Mouse (Mus musculus) liver, embryonic 14.5 days (tissue): Measurements from ENCODE around the gene Lrch2. TPM values are rescaled to one million over a fixed set of nuclear protein-coding genes. Genes with fewer than 3 reads are reported as not detected.

Experiments
- ATAC-seq: fragments of 200-750 bp; cut with Nextera tagmentation; 2 replicates; pipeline ENCODE4 v1.8.0; 2017; ENCODE audit warnings: moderate number of reproducible peaks, mild to moderate bottlenecking, moderate library complexity; ENCODE audit not compliant: insufficient read depth
- DNase-seq, 3 experiments: peaks; one replicate each; pipeline ENCODE4 v3.0.0-alpha.2; 2012 to 2013; ENCODE audit warnings: low read depth in 3 of 3, low spot score in 3 of 3
- H3K27ac ChIP-seq: fragments of 300-500 bp; sonication (generic); 2 replicates; pipeline ENCODE4 v1.5.1; 2014; ENCODE audit warnings: moderate library complexity, mild to moderate bottlenecking, control low read depth, inconsistent platforms
- H3K27me3 ChIP-seq: fragments of 300-500 bp; sonication (generic); 2 replicates; pipeline ENCODE4 v1.6.1; 2014; ENCODE audit warnings: mild to moderate bottlenecking, low read length, moderate library complexity; ENCODE audit not compliant: control insufficient read depth, insufficient read depth
- H3K36me3 ChIP-seq: fragments of 300-500 bp; sonication (generic); replicated peaks from 2 replicates; pipeline ENCODE4 v1.6.1; 2014; ENCODE audit warnings: low read depth; ENCODE audit not compliant: control insufficient read depth, insufficient read depth
- H3K4me1 ChIP-seq, 2 experiments: fragments of 200-500 bp in 1 of 2; fragments of 300-500 bp in 1 of 2; sonication (generic) in 1 of 2; replicated peaks; 2 replicates each; pipeline ENCODE4 v1.6.1; 2012 to 2014; ENCODE audit warnings: antibody characterized with exemption in 1 of 2, inconsistent platforms in 1 of 2, low read length in 1 of 2; ENCODE audit not compliant: control insufficient read depth in 2 of 2, insufficient read depth in 2 of 2
- H3K4me2 ChIP-seq: fragments of 300-500 bp; sonication (generic); 2 replicates; pipeline ENCODE4 v1.6.1; 2014; ENCODE audit warnings: low read depth, mild to moderate bottlenecking, control low read depth, moderate library complexity
- H3K4me3 ChIP-seq, 2 experiments: fragments of 200-500 bp in 1 of 2; fragments of 300-500 bp in 1 of 2; sonication (generic) in 1 of 2; 2 replicates each; pipeline ENCODE4 v1.5.1; 2012 to 2014; ENCODE audit warnings: low read depth in 2 of 2, low read length in 2 of 2, mild to moderate bottlenecking in 2 of 2, control low read depth in 1 of 2, inconsistent platforms in 1 of 2, moderate library complexity in 1 of 2; ENCODE audit not compliant: insufficient read depth in 1 of 2
- H3K9ac ChIP-seq: fragments of 300-500 bp; sonication (generic); replicated peaks from 2 replicates; pipeline ENCODE4 v1.6.1; 2014; ENCODE audit warnings: mild to moderate bottlenecking, control low read depth, moderate library complexity
- H3K9me3 ChIP-seq: fragments of 300-500 bp; sonication (generic); 2 replicates; pipeline ENCODE4 v1.6.1; 2016; ENCODE audit warnings: low read length, mixed read lengths; ENCODE audit not compliant: control insufficient read depth
- CTCF ChIP-seq: IDR thresholded peaks from 2 replicates; pipeline ENCODE4 v1.5.1; 2016; ENCODE audit warnings: antibody characterized with exemption, low read depth, control low read depth
- EP300 ChIP-seq: IDR thresholded peaks from 2 replicates; pipeline ENCODE4 v1.6.1; 2016; ENCODE audit warnings: antibody characterized with exemption, low read depth
- WGBS: fragments of 180-500 bp; shearing (Covaris S2); extraction: QIAGEN DNeasy Blood & Tissue Kit; methylation state at CpG from one replicate; pipeline ENCODE4 v1.1.7; 2014; ENCODE audit not compliant: insufficient replicate concordance; 5-methylcytosine and 5-hydroxymethylcytosine counted together
- polyA plus RNA-seq, 2 experiments: library from polyadenylated mRNA; depleted of rRNA in 1 of 2; stranded (reverse) in 1 of 2; unstranded in 1 of 2; fragments of >200 nt; fragmentation: Nextera tagmentation in 1 of 2; extraction: Ambion mirVana in 1 of 2; gene quantifications; 2 replicates each; pipeline versions ENCODE4 v1.2.1 to v1.2.3; 2012 to 2014

Lrch2 gene
- polyA plus RNA-seq, 2 experiments = 0.05 to 0.28 TPM

DNA sequence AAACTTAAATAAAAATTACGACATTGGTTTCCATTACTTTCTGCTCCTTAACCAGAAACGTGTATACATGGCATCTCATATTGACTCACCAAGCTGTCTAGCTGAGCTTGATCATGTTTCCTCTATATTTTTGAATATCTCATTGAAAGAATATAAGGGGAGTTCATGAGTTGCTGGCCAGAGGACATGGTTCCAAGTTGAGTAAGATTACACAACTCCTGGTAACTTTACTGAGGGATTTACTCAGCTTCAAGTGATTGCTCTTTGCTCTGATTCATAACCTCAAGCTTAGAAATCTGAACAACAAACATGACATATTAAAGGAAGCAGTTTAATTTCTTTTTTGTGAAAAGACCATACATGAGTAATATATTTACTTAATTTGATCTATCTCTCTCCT, 118.5 kb downstream of the Lrch2 start:
- H3K4me1 ChIP-seq = no peaks in the 10 kb centered on the region

DNA sequence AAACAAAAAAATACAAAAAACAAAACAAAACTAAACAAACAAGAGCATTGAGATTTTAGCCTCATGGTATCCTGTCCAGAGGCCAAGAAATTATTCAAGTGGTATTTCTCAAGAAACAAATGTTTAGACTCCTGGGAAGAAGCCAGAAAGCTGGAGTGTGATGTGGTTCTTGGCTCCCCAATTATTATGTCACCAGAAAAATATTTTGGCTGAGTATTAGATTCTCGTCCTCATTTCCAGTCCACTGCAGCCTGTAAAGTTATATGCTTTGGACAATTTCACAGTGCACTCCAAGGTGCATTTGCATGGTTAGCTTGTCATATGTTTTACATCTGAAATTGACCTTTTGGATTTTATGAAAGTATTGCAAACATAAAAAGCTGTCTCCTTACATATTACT, 124.1 kb downstream of the Lrch2 start:
- DNase-seq (no peak), ATAC-seq (no peak)
- Histone ChIP-seq H3K27me3 (no peaks in the 10 kb centered on the region), H3K4me3 (no peak overlapping the region), H3K36me3 (no peaks in the 10 kb centered on the region), H3K4me2 (no peak overlapping the region), H3K9me3 (no peaks in the 10 kb centered on the region), H3K9ac (no peak overlapping the region), H3K27ac (no peak overlapping the region), H3K4me1 (no peaks in the 10 kb centered on the region)
- TF ChIP-seq EP300 = no peak
- no peak for TF ChIP-seq CTCF
- 52% methylated on average over 1 of the region's 1 CpGs for WGBS

More for the DNA sequence above, 118.5 kb downstream of the Lrch2 start:
- no peak for DNase-seq
- no peaks in the 10 kb centered on the region for H3K9me3 ChIP-seq
- no peak for ATAC-seq
- H3K27ac ChIP-seq = no peak overlapping the region
- no peaks in the 10 kb centered on the region for H3K27me3 ChIP-seq
- no peak overlapping the region for H3K4me2 ChIP-seq
- 46% methylated on average over 2 of the region's 2 CpGs for WGBS
- no peaks in the 10 kb centered on the region for H3K36me3 ChIP-seq
- TF ChIP-seq EP300 (no peak), CTCF (no peak)
- no peak overlapping the region for H3K4me3 ChIP-seq
- H3K9ac ChIP-seq = no peak overlapping the region

DNA sequence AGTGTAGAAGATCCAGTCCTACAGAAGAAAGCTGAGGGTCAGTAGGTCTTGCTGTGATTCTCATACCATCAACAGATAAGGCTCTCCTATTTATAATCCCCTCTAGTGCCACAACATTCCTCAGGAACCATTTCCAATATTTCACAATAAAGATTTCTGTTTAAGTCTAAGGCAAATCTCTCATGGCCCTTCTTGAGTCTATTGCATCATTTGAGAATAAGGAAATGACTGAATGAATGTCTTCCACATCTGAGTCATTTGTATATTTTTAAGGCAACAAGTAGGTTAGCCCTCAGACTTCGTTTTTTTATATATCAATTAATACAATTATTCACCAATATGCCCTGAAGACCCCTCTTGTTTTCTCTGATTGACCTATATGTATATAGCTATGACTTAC, 124.8 kb downstream of the Lrch2 start, which contains the start of gene Il13ra2:
Il13ra2 (minus strand) TSS at position 64 of the 400 bp plus-strand sequence.
- whole genome bisulfite sequencing = 24% methylated on average over 1 of the region's 1 CpGs
- TF ChIP-seq EP300 = no peak
- TF ChIP-seq CTCF = no peak
- H3K9ac ChIP-seq = no peak within 1 kb of the TSS
- H3K4me1 ChIP-seq = no peaks in the 10 kb centered on the region
- no peak within 1 kb of the TSS for H3K4me2 ChIP-seq
- H3K27ac ChIP-seq = no peak within 1 kb of the TSS
- no peaks in the 10 kb centered on the region for H3K9me3 ChIP-seq
- no peak for ATAC-seq
- H3K4me3 ChIP-seq = no peak within 1 kb of the TSS
- H3K36me3 ChIP-seq = no peaks in the 10 kb centered on the region
- H3K27me3 ChIP-seq = no peaks in the 10 kb centered on the region
- no peak for DNase-seq

Other genes starting within 250 kb of the Lrch2 start
- gene Il13ra2, start 124.9 kb downstream of the Lrch2 start, polyA plus RNA-seq (2012; rRNA removed) = not detected in 2 replicates
- gene Il13ra2, start 124.9 kb downstream of the Lrch2 start, polyA plus RNA-seq (2014; fragmentation: Nextera tagmentation; extraction: Ambion mirVana) = not detected in 2 replicates
- not detected in 2 replicates for gene Vmn1r239-ps, start 100.4 kb downstream of the Lrch2 start, polyA plus RNA-seq (2012; rRNA removed)
- gene Vmn1r239-ps, start 100.4 kb downstream of the Lrch2 start, polyA plus RNA-seq (2014; fragmentation: Nextera tagmentation; extraction: Ambion mirVana) = not detected in 2 replicates
- not detected in 2 replicates for gene Gm15128, start 211.9 kb upstream of the Lrch2 start, polyA plus RNA-seq (2012; rRNA removed)
- not detected in 2 replicates for gene Gm15128, start 211.9 kb upstream of the Lrch2 start, polyA plus RNA-seq (2014; fragmentation: Nextera tagmentation; extraction: Ambion mirVana)